ENCODE assay signal across 9 mouse cellular contexts in genomic region chr1:170111651-170112226, GRCm38 (mm10). TPM values are rescaled to one million over a fixed set of nuclear protein-coding genes. Genes with fewer than 3 reads are reported as not detected.
DNase-seq lines count a peak whose midpoint lies in the region; ATAC-seq and TF ChIP-seq lines count a peak whose summit lies in the region.
"Had no signal": no experiment of that assay in that cellular context is flagged by ENCODE, and none has a peak within 500 bp of the region (broad histone marks: within the 10 kb centered on the region; RNA-seq: fewer than 3 reads in every experiment).

No protein-coding gene starts in this region.

- WGBS in kidney, embryonic 16.5 days = 82% methylated on average over 16 of the region's 16 CpGs
- WGBS in limb, embryonic 11.5 days = 82% methylated on average over 16 of the region's 16 CpGs
- WGBS in forebrain, postnatal 0 days = 84% methylated on average over 16 of the region's 16 CpGs

- no peak overlapping the region for H3K4me2 ChIP-seq in kidney, embryonic 16.5 days (replicated peaks; ENCODE audit: low read depth, low read length)
- no peak overlapping the region for H3K4me2 ChIP-seq in limb, embryonic 11.5 days (ENCODE audit: low read depth, severe bottlenecking)
- no peak overlapping the region for H3K4me2 ChIP-seq in forebrain, postnatal 0 days (ENCODE audit: low read depth)

- peak overlapping the region; percentile 18; the same call in 1 of the 2 replicates for H3K27ac ChIP-seq in kidney, embryonic 16.5 days (ENCODE audit: low read length)
- peak overlapping the region; percentile 93; the same call in 1 of the 2 replicates for H3K27ac ChIP-seq in limb, embryonic 11.5 days (replicated peaks; ENCODE audit: low read depth, low read length)
- no peak overlapping the region for H3K27ac ChIP-seq in forebrain, postnatal 0 days (ENCODE audit: low read depth, low read length)

- TF ChIP-seq CTCF in Patski (IDR thresholded peaks at IDR 0.05) = no peak
- TF ChIP-seq CTCF in forebrain, postnatal 0 days (IDR thresholded peaks at IDR 0.05; ENCODE audit: low read depth) = no peak

- H3K4me3 ChIP-seq in kidney, embryonic 16.5 days (ENCODE audit: low read length) = no peak overlapping the region
- no peak overlapping the region for H3K4me3 ChIP-seq in limb, embryonic 11.5 days (ENCODE audit: low read depth, low read length)
- H3K4me3 ChIP-seq in forebrain, postnatal 0 days (ENCODE audit: low read depth, low read length) = no peak overlapping the region

- no peaks in the 10 kb centered on the region for H3K9me3 ChIP-seq in kidney, embryonic 16.5 days (ENCODE audit: low read length)
- H3K9me3 ChIP-seq in limb, embryonic 11.5 days (ENCODE audit: control insufficient read depth, low read length) = no peaks in the 10 kb centered on the region
- no peaks in the 10 kb centered on the region for H3K9me3 ChIP-seq in forebrain, postnatal 0 days (ENCODE audit: low read length)

- H3K9ac ChIP-seq in kidney, embryonic 16.5 days (replicated peaks; ENCODE audit: low read length) = no peak overlapping the region
- no peak overlapping the region for H3K9ac ChIP-seq in limb, embryonic 11.5 days (ENCODE audit: low read length)
- H3K9ac ChIP-seq in forebrain, postnatal 0 days = no peak overlapping the region

- ATAC-seq in kidney, embryonic 16.5 days (ENCODE audit: low FRiP score, low TSS enrichment) = no peak
- peak; percentile 15 for ATAC-seq in Patski
- ATAC-seq in limb, embryonic 11.5 days (ENCODE audit: insufficient number of reproducible peaks, low FRiP score, low TSS enrichment, low read depth) = no peak
- ATAC-seq in forebrain, postnatal 0 days = no peak

- POLR2A ChIA-PET in Patski (lab: Charles Lee) = no interaction called here

- no peaks in the 10 kb centered on the region for H3K36me3 ChIP-seq in kidney, embryonic 16.5 days (ENCODE audit: insufficient read depth, low read length)
- H3K36me3 ChIP-seq in limb, embryonic 11.5 days (ENCODE audit: control insufficient read depth, insufficient read depth, low read length) = no peaks in the 10 kb centered on the region
- H3K36me3 ChIP-seq in forebrain, postnatal 0 days (ENCODE audit: insufficient read depth) = no peaks in the 10 kb centered on the region

- DNase-seq in kidney, postnatal 36 days = no peak
- peak; percentile 22 for DNase-seq in Patski (ENCODE audit: low read depth, low spot score)
- peak; percentile 52 for DNase-seq in cerebellum, adult 8-10 months
- no peak for DNase-seq in limb, embryonic 11.5 days (ENCODE audit: low spot score)
- DNase-seq in frontal cortex, postnatal 36 days (ENCODE audit: low spot score in 2 of 2) = no peak
- DNase-seq in forebrain, postnatal 0 days = no peak
- DNase-seq: lung, adult 2 months; right cerebral cortex, adult 18-20 months had no signal

- CTCF ChIA-PET in Patski (lab: Charles Lee) = no interaction called here

- in situ Hi-C loops in Patski (cut with MboI; ENCODE audit: low pct_unique_long_range_greater_than_20kb) = no loop called here

- H3K27me3 ChIP-seq in kidney, embryonic 16.5 days (ENCODE audit: insufficient read depth, low read length) = no peaks in the 10 kb centered on the region
- H3K27me3 ChIP-seq in Patski = no peaks in the 10 kb centered on the region
- no peaks in the 10 kb centered on the region for H3K27me3 ChIP-seq in limb, embryonic 11.5 days (ENCODE audit: control insufficient read depth, insufficient read depth, low read length)
- H3K27me3 ChIP-seq in forebrain, postnatal 0 days (ENCODE audit: insufficient read depth, low read length) = no peaks in the 10 kb centered on the region

- H3K4me1 ChIP-seq in kidney, embryonic 16.5 days (ENCODE audit: insufficient read depth, low read length) = peaks cover 7% of the 10 kb centered on the region; the same call in 1 of the 2 replicates
- H3K4me1 ChIP-seq in limb, embryonic 11.5 days (ENCODE audit: control insufficient read depth, insufficient read depth, low read length) = peaks cover 16% of the 10 kb centered on the region; the same call in 1 of the 2 replicates
- H3K4me1 ChIP-seq in forebrain, postnatal 0 days (ENCODE audit: insufficient read depth) = no peaks in the 10 kb centered on the region

RNA-seq across cellular contexts. Expression of gene Ddr2, which starts 1.2 kb away (rescaled TPM):
- polyA plus RNA-seq in kidney, embryonic 16.5 days (2015; fragmentation: Nextera tagmentation; extraction: Ambion mirVana) = 33.1 and 35.7 TPM in 2 replicates
- 0.32 TPM for polyA plus RNA-seq in Patski (2021)
- 104 and 108 TPM in 2 replicates for polyA plus RNA-seq in limb, embryonic 11.5 days (2014; fragmentation: Nextera tagmentation; extraction: Ambion mirVana)
- total RNA-seq in forebrain, postnatal 0 days (2014; rRNA removed) = 5.7 and 9.7 TPM in 2 replicates
- 5.6 and 8.2 TPM in 2 replicates for polyA plus RNA-seq in forebrain, postnatal 0 days (2015; fragmentation: Nextera tagmentation; extraction: Ambion mirVana)

Comparison
In these comparisons a context has a peak if more than half of its experiments do, and no peak if none do; other contexts are left out.
1. DNase-seq: peak in Patski (single experiment) and cerebellum, adult 8-10 months (single experiment); none in kidney, postnatal 36 days (0 of 2), limb, embryonic 11.5 days (single experiment), frontal cortex, postnatal 36 days (0 of 2) and forebrain, postnatal 0 days (single experiment).